Mouse (Mus musculus): ENCODE measurements around the gene Palld. TPM values are rescaled to one million over a fixed set of nuclear protein-coding genes. Genes with fewer than 3 reads are reported as not detected.

Palld gene
- polyA plus RNA-seq, 1 experiment from 2014 or later: 17.3 TPM

GRCm38 (mm10) chr8:61913957-61914356 is 11.5 kb upstream of the Palld start:
- H3K4me3 ChIP-seq (ENCODE audit: low read length): no peak overlapping the region
- ATAC-seq: no peak
- H3K9me3 ChIP-seq (ENCODE audit: control insufficient read depth, low read length): no peaks in the 10 kb centered on the region
- H3K4me1 ChIP-seq (ENCODE audit: control insufficient read depth, insufficient read depth, low read depth, low read length): no peaks in the 10 kb centered on the region
- H3K9ac ChIP-seq (ENCODE audit: low read depth, low read length): no peak overlapping the region
- H3K36me3 ChIP-seq (ENCODE audit: control insufficient read depth, insufficient read depth, low read length): no peaks in the 10 kb centered on the region
- WGBS: 85% methylated on average over 9 of the region's 9 CpGs
- no peaks in the 10 kb centered on the region for H3K27me3 ChIP-seq (replicated peaks; ENCODE audit: control insufficient read depth, insufficient read depth, low read length)
- no peak overlapping the region for H3K4me2 ChIP-seq (ENCODE audit: low read length)
- no peak overlapping the region for H3K27ac ChIP-seq (ENCODE audit: low read depth, low read length)

GRCm38 (mm10) chr8:61912817-61913216 is 10.3 kb upstream of the Palld start:
- H3K4me1 ChIP-seq (ENCODE audit: control insufficient read depth, insufficient read depth, low read depth, low read length): no peaks in the 10 kb centered on the region
- H3K9ac ChIP-seq (ENCODE audit: low read depth, low read length): no peak overlapping the region
- no peaks in the 10 kb centered on the region for H3K9me3 ChIP-seq (ENCODE audit: control insufficient read depth, low read length)
- H3K4me3 ChIP-seq (ENCODE audit: low read length): no peak overlapping the region
- no peak overlapping the region for H3K27ac ChIP-seq (ENCODE audit: low read depth, low read length)
- H3K36me3 ChIP-seq (ENCODE audit: control insufficient read depth, insufficient read depth, low read length): no peaks in the 10 kb centered on the region
- H3K4me2 ChIP-seq (ENCODE audit: low read length): no peak overlapping the region
- no peaks in the 10 kb centered on the region for H3K27me3 ChIP-seq (replicated peaks; ENCODE audit: control insufficient read depth, insufficient read depth, low read length)
- ATAC-seq: no peak
- 95% methylated on average over 5 of the region's 5 CpGs for WGBS

GRCm38 (mm10) chr8:61909313-61909712 is 6.8 kb upstream of the Palld start:
- no peak overlapping the region for H3K4me2 ChIP-seq (ENCODE audit: low read length)
- WGBS: 87% methylated on average over 3 of the region's 3 CpGs
- no peaks in the 10 kb centered on the region for H3K4me1 ChIP-seq (ENCODE audit: control insufficient read depth, insufficient read depth, low read depth, low read length)
- H3K27ac ChIP-seq (ENCODE audit: low read depth, low read length): no peak overlapping the region
- no peaks in the 10 kb centered on the region for H3K27me3 ChIP-seq (replicated peaks; ENCODE audit: control insufficient read depth, insufficient read depth, low read length)
- no peak overlapping the region for H3K9ac ChIP-seq (ENCODE audit: low read depth, low read length)
- H3K9me3 ChIP-seq (ENCODE audit: control insufficient read depth, low read length): no peaks in the 10 kb centered on the region
- no peak for ATAC-seq
- no peak overlapping the region for H3K4me3 ChIP-seq (ENCODE audit: low read length)
- no peaks in the 10 kb centered on the region for H3K36me3 ChIP-seq (ENCODE audit: control insufficient read depth, insufficient read depth, low read length)

- WGBS: 76% methylated on average over 13 of the region's 13 CpGs
- no peak overlapping the region for H3K4me3 ChIP-seq (ENCODE audit: low read length)
- ATAC-seq: no peak
- H3K36me3 ChIP-seq (ENCODE audit: control insufficient read depth, insufficient read depth, low read length): no peaks in the 10 kb centered on the region
- no peak overlapping the region for H3K4me2 ChIP-seq (ENCODE audit: low read length)
- no peaks in the 10 kb centered on the region for H3K9me3 ChIP-seq (ENCODE audit: control insufficient read depth, low read length)
- no peak overlapping the region for H3K27ac ChIP-seq (ENCODE audit: low read depth, low read length)
- H3K9ac ChIP-seq (ENCODE audit: low read depth, low read length): no peak overlapping the region
- no peaks in the 10 kb centered on the region for H3K27me3 ChIP-seq (replicated peaks; ENCODE audit: control insufficient read depth, insufficient read depth, low read length)
- H3K4me1 ChIP-seq (ENCODE audit: control insufficient read depth, insufficient read depth, low read depth, low read length): no peaks in the 10 kb centered on the region
Measured at GRCm38 (mm10) chr8:61908303-61909215, 6.1 kb upstream of the Palld start.

GRCm38 (mm10) chr8:61901028-61901717 is 1.3 kb downstream of the Palld start:
- Histone ChIP-seq H3K9ac (ENCODE audit: low read depth, low read length) (no peak overlapping the region), H3K4me3 (ENCODE audit: low read length) (no peak overlapping the region), H3K27me3 (replicated peaks; ENCODE audit: control insufficient read depth, insufficient read depth, low read length) (no peaks in the 10 kb centered on the region), H3K36me3 (ENCODE audit: control insufficient read depth, insufficient read depth, low read length) (no peaks in the 10 kb centered on the region), H3K4me1 (ENCODE audit: control insufficient read depth, insufficient read depth, low read depth, low read length) (no peaks in the 10 kb centered on the region), H3K9me3 (ENCODE audit: control insufficient read depth, low read length) (no peaks in the 10 kb centered on the region), H3K4me2 (ENCODE audit: low read length) (no peak overlapping the region), H3K27ac (ENCODE audit: low read depth, low read length) (no peak overlapping the region)
- WGBS: 22% methylated on average over 6 of the region's 6 CpGs
- ATAC-seq: no peak

- no peak overlapping the region for H3K9ac ChIP-seq (ENCODE audit: low read depth, low read length)
- H3K36me3 ChIP-seq (ENCODE audit: control insufficient read depth, insufficient read depth, low read length): no peaks in the 10 kb centered on the region
- ATAC-seq: no peak
- H3K4me1 ChIP-seq (ENCODE audit: control insufficient read depth, insufficient read depth, low read depth, low read length): no peaks in the 10 kb centered on the region
- no peak overlapping the region for H3K27ac ChIP-seq (ENCODE audit: low read depth, low read length)
- H3K9me3 ChIP-seq (ENCODE audit: control insufficient read depth, low read length): no peaks in the 10 kb centered on the region
- 64% methylated on average over 1 of the region's 1 CpGs for WGBS
- H3K4me3 ChIP-seq (ENCODE audit: low read length): no peak overlapping the region
- H3K27me3 ChIP-seq (replicated peaks; ENCODE audit: control insufficient read depth, insufficient read depth, low read length): no peaks in the 10 kb centered on the region
- no peak overlapping the region for H3K4me2 ChIP-seq (ENCODE audit: low read length)
Measured at GRCm38 (mm10) chr8:61897402-61897801, 5.1 kb downstream of the Palld start.

- Histone ChIP-seq H3K4me2 (ENCODE audit: low read length) (no peak overlapping the region), H3K9me3 (ENCODE audit: control insufficient read depth, low read length) (no peaks in the 10 kb centered on the region), H3K4me1 (ENCODE audit: control insufficient read depth, insufficient read depth, low read depth, low read length) (no peaks in the 10 kb centered on the region), H3K9ac (ENCODE audit: low read depth, low read length) (no peak overlapping the region), H3K27ac (ENCODE audit: low read depth, low read length) (no peak overlapping the region), H3K27me3 (replicated peaks; ENCODE audit: control insufficient read depth, insufficient read depth, low read length) (no peaks in the 10 kb centered on the region), H3K36me3 (ENCODE audit: control insufficient read depth, insufficient read depth, low read length) (no peaks in the 10 kb centered on the region), H3K4me3 (ENCODE audit: low read length) (no peak overlapping the region)
- ATAC-seq: no peak
- WGBS: 92% methylated on average over 1 of the region's 1 CpGs
Measured at GRCm38 (mm10) chr8:61896742-61897141, 5.7 kb downstream of the Palld start.

- Histone ChIP-seq H3K4me2 (ENCODE audit: low read length) (no peak overlapping the region), H3K4me1 (ENCODE audit: control insufficient read depth, insufficient read depth, low read depth, low read length) (no peaks in the 10 kb centered on the region), H3K9ac (ENCODE audit: low read depth, low read length) (no peak overlapping the region), H3K4me3 (ENCODE audit: low read length) (no peak overlapping the region), H3K27ac (ENCODE audit: low read depth, low read length) (no peak overlapping the region), H3K36me3 (ENCODE audit: control insufficient read depth, insufficient read depth, low read length) (no peaks in the 10 kb centered on the region), H3K9me3 (ENCODE audit: control insufficient read depth, low read length) (no peaks in the 10 kb centered on the region), H3K27me3 (replicated peaks; ENCODE audit: control insufficient read depth, insufficient read depth, low read length) (no peaks in the 10 kb centered on the region)
- ATAC-seq: peak; percentile 83
- 55% methylated on average over 2 of the region's 2 CpGs for WGBS
Measured at GRCm38 (mm10) chr8:61894062-61894461, 8.4 kb downstream of the Palld start.

GRCm38 (mm10) chr8:61877607-61878006 is 24.9 kb downstream of the Palld start:
- Histone ChIP-seq H3K9ac (ENCODE audit: low read depth, low read length) (no peak overlapping the region), H3K4me3 (ENCODE audit: low read length) (no peak overlapping the region), H3K27me3 (replicated peaks; ENCODE audit: control insufficient read depth, insufficient read depth, low read length) (no peaks in the 10 kb centered on the region; the same call in 1 of the 2 replicates), H3K4me2 (ENCODE audit: low read length) (no peak overlapping the region), H3K36me3 (ENCODE audit: control insufficient read depth, insufficient read depth, low read length) (no peaks in the 10 kb centered on the region), H3K27ac (ENCODE audit: low read depth, low read length) (no peak overlapping the region), H3K4me1 (ENCODE audit: control insufficient read depth, insufficient read depth, low read depth, low read length) (no peaks in the 10 kb centered on the region), H3K9me3 (ENCODE audit: control insufficient read depth, low read length) (no peaks in the 10 kb centered on the region)
- ATAC-seq: no peak
- WGBS: 76% methylated on average over 7 of the region's 7 CpGs

Data from hindbrain, embryonic 16.5 days (tissue).